Mouse (Mus musculus): Measurements from ENCODE around the gene Gm37240.

The Gm37240 gene

DNA sequence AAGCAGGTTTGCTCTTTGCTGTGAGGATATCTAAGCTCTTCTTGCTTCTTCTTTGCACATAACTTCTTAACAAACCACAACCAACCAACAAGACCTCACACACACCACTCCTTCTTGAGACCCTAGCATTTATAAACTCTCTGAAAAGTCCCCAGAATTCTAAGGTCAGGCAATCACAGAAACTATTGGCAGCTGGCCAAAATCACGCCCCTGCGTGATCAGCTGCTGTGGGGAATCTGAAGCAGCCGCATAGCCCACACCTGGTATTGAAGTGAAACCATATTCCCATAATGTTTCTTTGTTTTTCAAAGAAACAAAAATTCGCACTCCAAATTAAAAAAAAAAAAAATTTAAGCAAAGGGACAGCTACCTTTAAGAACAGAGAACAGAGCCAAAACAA, 141.2 kb downstream of the Gm37240 start:
- DNase-seq = no peak

DNA sequence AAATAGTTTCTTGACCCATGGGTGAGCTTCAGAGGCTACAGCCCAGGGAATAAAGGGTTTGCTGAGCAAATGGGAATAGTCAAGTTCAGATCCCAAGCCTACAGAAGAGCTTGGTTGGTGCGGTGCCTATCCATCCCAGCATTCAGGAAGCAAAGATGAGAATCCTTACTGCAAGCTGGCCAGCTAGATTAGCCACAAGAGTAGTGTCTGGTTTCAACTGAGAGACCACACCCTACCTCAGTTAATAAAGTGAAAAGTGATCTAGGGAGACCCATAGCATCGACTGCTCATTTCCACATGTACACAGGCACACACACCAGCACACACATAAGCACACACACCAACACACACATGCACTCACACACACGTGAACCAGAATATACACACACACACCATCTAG, 145.6 kb downstream of the Gm37240 start:
- DNase-seq = no peak

DNA sequence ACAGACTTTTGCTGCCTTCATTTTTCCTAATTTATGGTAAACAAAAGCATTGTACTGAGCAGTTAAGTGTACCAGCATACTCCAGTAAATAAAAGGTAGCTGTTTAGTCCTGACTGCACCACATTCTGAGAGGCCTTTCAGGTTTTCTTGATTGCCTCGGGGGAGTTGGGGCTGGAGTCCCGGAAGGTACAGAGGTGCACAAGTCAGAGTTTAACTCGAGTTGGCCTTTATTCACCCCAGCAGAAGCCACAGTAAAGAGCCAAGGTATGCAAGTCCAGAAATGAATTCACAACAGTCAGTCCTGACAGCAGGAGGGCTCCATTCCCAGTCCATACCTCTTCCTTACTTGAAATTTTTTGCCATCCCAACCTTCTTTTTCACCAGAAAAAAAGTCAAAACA, 148.7 kb downstream of the Gm37240 start:
- DNase-seq = no peak

DNA sequence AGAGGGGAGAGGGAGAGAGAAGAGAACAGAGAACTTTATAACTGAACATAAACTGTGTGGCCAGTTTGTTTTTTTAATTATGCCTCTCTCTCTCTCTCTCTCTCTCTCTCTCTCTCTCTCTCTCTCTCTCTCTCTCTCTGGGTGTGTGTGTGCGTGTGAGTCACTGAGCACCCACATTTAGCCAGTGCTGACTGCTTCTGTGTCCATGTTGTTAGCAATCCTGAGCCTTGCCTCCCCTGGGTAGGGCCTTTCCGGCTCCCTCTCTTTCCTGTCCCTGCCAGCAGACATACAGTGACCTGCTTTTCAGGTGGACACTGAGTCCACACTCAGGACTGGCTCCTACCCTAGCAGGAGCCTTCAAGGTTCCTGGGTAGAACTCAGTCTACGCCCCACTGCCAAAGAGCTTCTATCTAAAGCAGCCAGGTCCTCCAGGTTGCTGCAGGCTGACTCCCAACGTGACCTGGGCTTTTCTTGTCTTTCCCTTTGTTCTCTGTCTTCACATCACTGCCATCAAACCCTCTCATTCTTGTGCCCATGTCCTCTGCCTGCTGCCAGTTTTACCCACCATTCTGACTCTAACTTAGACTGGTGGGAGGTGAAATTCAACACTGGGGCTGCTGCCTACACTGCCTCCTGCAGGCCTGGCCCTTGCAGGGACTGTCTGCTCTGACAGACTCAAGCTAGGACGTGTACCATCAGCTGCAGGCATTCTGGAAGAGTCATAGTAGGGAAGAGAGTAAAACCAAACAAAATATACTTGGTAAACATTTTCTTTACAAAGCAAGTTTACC, 153.2 kb downstream of the Gm37240 start:
- DNase-seq = no peak

DNA sequence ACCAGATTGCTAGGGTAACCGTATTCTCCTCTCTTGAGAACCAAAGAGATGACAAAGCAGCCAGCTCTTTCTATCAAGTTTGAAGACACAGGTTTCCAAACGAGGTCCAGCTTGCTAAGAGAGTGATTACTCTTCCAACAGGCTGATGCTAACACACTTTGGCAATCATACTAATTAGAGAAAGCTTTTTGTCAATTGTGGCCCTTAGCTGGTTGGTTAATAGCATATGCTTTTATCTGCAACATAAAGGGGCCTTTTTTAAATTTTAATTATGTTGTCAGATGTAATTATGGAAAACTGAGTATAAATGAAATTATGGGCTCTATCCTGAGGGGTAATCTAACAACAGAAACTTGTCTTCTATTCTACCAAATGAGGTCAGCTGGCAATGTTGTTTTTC, 160.1 kb downstream of the Gm37240 start:
- DNase-seq = no peak

DNA sequence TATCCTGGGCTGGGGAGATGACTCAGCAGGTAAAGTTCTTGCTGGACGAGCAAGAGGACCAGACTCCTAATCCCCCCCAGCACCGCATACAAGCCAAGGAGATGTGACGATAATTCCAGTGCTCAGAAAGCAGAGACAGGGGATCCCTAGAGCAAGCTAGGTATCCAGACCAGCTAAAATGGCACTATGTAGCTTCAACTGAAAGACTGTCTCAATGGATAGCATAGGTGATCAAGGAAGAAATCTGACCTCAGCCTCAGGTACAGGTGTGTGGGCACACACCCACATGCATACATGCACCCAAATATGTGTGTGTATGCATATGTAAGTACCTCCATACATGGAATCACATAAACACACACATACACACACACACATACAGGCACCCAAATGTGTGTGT, 161.3 kb downstream of the Gm37240 start:
- no peak for DNase-seq

DNA sequence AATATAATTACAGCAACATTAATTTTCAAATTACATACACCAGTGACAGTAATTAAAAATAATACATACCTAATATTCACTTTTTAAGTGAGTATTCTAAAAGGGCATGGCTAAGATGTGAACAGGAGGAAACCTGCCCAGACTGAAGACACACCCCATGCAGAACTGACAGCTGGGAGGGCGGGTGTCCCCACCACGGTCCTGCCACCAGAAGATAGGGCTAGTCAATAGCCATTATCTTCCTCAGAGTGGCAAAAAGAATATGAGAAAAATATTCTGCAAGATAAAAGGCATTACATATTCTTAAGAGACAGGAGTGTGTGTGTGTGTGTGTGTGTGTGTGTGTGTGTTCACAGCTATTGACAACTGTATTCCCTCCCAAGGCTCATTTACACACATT, 162.2 kb downstream of the Gm37240 start:
- DNase-seq = no peak

DNA sequence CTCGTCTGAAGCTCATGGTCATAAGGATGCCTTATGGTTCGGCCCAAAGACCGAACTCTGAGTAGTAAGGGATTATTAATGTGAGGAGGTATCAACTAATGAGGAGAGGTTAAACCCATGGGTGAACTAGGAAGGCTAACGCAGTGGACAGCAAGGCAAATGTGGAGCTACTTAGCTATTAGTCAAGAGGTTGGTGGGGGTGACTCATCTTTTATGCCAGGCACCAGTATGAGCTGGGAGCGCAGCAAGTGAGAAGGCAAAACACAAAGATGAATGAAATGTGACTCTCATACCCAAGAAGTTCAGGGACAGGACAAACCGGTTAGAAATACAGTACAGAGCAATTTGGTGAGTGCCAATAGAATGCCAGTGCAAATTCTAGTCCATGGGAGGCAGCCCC, 164.7 kb downstream of the Gm37240 start:
- no peak for DNase-seq

DNA sequence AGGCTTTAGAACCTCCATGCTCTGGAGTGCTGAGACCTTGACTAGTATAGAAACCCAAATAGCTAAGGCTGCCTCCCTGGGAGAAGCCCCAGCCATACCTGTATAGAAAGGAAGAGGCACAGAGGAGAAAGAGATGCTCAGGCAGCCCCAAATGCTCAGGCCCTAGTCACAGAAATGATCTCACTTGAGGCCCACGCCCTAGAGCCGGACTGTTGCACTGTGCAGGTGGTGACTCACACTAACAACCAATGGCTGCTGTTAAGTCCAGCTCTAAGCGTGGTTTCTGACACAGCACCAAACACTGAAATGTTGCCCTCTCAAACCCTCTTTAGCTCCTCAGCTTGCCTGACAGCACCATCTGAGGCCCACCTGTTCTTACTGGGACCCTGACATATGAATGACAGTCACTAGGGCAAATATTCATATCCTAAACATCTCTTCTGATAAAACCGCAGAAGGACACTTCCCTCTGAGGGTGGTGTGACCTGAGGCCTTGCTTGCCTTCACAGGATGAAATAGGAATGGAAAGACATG, 171.5 kb downstream of the Gm37240 start:
- DNase-seq = no peak

DNA sequence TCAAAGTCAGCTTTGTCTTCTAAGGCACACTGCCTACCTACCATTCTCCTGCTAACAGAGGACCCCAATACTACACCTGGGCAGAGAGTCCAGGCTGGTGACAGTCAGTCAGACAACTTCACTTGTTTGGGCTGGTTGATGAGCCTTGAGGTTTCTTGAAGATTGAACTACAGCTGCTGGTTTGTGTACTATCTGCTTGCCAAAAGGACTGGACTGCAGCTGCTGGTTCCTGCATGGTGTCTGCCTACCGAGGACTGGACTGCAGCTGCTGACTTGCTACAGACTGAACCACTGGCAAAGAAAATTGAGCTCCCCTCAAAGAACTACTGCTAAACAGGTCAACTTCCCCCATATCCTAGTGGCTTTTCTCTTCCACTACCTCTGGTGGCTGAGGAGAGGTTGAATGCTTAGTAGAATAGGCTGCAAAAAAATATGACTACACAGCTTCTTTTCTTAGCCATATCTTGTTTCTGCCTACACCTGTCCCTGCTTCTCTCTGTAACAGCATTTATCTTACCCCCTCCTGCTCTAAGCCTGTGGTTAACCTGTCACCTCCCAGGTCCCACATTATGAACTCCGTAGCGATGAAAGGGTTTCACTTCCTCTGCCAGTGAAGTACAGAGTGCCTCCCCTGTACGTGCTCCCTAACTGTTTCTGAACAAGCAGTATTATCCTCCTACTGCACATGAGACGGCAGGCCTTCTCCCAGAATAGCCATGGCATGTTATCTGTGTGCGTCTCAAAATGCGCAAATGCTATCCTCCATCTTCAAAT, 173.2 kb downstream of the Gm37240 start:
- no peak for DNase-seq

DNA sequence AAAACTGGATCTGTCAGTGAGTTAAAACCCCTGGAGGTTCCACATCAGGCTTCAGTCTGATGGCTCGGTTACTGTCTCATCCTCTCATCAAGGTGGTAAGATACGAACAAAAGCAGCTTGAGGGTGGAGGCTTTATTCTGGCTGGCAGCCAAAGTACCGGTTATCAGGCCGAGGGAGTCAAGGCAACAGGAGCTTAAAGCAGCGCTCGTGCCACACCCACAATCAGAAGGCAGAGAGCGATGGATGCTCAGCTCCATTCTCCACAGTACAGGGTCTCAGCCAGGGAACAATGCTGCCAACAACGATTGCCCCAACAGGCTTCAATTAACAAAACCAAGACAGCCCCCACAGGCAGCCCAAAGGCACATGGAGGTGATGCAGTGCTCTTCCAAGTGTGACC, 176.6 kb downstream of the Gm37240 start:
- DNase-seq = no peak

DNA sequence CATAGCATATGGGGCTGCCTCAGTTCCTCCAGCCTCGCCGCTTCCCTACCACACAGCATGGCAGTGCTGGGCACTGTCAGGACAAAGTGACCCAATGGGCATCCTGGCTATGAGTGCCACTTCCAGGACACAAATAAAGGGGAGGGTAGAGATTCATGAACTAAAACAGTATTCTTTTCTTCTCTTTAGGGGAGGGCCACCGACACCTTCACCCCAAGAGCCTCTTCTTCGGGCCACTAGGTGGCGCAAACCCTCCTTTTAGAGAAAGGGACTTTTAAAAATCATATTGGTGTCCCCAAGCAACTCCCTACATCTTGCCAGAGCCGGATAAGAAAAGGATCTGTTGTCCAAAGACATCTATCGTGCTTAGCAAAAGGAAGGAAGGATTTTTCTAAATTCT, 179.9 kb downstream of the Gm37240 start:
- DNase-seq = peak in 1 of 2 experiments; percentile 37

DNA sequence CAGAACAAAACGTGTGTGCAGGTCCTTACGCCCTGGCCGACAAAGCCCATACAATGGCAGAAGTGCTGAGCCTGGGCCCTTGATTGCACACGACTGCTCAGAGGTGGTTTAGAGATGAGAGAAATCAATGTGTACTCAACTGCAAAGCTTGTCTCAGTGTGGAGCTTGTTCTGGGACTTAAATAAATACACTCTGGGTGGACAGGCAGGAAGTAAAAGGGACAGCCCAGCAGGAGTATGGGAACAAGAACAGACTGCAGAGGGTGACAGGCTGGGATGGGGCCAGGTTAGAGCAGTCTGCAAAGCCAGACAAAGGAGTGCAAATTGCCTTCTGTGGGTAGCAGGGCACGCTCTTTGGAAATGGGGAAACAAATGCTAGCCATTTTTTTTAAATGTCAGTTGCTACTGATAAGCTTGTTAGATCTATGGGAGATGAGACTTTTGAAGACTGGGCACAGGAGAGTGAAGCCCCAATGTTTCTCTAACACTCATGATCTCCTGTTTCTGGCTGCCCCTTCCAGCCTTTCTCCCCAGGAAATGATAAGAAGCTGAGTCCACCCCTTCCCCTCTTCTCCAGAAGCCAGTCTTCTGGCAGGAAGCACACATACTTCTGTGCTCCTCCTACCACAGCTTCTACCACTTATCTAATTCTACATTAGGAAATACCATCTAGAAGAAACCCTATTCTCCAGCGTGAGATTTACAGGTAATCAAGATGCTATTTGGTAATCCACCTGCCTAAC, 184.0 kb downstream of the Gm37240 start:
- DNase-seq = no peak

DNA sequence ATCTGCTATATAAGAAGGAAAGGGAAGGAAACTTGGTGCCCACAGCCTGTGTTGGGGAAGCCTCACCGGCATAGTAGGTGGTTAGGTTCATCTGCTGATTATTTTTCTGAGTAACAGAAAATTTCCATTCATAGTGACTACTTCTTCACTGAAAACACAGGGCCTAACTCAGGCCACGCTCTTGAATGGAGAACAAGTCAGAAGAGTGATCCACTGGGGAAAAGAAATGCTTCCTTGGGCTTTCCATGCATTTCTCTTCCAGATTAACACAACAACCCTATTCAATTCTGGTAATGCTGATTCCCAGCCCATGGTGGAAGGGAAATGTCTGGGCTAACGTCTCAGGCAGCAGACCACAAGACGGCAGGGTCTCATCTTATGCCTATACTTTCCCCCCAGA, 188.8 kb downstream of the Gm37240 start:
- DNase-seq = no peak

DNA sequence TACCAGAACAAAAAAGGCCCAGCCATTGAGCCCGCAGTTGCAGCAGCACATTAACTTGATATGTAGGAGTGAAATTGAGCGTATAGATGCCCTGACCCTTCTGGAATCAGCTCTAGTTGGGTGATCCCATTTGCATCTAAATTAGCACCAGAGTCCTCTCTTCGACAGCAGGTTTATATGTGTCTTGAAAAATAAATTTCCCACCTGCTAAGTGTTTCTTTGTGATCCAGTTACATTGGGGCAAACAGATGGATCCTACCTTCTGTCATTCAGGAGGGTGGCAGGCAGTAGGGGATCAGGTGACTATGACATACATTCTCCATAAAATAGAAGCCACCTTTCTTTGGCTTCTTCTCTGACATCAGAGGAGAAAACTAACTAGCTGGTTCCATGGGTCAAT, 192.3 kb downstream of the Gm37240 start:
- no peak for DNase-seq

DNA sequence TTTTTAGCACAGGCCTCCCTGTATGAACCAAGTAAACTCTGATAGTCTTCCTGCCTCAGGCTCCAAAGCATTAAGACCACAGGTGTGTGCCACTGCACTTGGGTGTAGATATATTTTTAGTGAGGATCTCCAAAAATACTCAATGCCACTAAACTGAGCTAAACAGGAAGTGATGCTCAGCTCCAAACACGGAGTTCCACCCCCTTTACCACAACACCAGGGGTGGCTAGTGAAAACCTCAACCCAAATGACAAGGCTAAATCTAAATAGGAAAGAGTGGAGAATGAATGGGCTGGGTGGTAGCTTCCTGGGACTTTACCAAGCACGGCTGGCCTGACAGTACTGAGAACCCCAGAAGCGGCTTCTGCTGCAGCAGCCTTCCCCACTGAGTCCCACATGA, 194.3 kb downstream of the Gm37240 start:
- no peak for DNase-seq

DNA sequence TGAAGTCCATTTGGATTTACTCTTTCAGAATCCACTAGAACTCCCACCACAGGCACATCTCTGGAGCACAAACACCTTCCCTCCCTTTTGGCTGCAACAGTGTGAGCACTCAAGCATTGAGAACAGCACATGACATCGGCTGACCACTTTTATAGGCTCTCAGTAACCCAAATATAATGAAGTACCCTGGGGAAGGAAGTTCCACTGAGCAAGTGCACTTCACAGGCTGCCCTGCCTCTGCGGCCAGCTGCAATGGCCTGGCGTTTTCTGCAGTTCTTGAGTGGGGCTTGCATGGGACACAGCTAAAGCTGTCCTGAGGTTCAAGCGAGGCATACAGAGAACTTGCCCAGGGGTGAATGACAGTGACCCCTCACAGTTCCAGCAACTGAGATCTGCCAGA, 196.2 kb downstream of the Gm37240 start:
- no peak for DNase-seq

DNA sequence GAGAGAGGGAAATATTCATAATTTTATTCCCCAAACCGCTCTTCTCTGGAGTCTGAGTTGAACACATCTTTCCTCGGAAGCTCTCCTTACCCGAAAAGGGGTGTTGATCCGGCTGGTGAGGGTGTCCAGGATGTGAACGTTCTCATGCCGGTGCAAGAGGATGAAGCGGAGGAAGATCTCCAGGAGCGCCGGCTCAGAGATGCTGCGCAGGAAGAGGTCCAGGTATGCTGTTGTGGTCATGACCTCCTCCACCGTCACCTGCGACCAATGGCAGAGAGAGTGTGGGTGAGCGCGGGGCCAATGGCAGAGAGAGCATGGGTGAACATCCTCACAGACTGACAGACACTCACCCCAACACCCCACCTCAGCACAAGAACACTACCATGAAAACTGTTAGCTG, 199.0 kb downstream of the Gm37240 start:
- no peak for DNase-seq

DNA sequence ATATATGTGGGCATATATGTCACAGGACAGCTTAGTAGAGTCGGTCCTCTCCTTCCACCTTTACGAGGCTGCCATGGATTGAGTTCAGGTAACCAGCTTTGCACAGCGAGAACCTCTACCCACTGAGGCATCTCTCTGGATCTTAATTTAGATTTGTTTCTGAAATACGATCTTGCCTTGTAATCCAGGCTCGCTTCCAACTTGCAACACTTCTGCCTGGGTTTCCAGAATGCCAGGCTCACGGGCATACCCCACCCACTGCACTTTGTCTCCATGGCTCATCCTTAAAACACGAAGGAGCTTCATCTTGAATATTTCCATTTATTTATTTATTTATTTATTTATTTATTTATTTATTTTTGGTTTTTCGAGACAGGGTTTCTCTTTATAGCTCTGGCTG, 202.0 kb downstream of the Gm37240 start:
- no peak for DNase-seq

DNA sequence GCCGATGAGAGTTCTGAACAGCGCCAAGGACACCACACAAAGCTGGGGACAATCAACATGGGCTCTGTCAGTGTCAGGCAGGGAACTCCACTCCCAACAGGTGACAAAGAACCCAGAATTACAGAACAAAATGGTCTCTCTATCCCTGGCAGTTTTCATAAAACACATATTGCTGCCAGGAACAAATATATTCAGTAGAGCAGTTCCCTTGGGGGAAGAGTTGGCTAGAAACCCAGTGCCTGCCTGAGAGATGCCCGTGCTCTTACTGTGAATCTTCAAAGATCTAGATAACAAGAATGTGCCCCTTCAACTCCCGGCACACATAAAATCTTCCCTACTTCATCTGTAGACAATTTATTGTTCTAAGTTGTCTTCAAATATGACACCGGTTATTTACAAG, 203.7 kb downstream of the Gm37240 start:
- DNase-seq = no peak

DNA sequence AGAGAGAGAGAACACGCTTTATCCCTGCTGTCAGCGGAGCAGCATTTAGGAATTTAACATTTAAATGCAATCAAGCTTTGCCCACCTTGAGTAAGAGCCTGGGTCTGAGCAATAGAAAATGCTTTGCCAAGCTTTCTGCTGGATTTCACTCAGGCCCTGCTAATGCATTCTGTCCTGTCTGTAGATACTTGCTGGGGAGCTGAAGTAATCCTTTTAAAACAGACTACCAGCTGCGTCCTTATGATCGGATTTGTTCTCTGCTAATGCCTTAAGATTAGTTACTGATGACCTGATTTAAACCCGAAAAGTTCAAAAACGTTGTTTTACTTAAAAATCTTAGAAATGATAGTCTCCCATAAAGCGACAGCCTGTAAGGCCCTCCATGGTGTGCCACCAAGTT, 206.2 kb downstream of the Gm37240 start:
- DNase-seq = no peak

DNA sequence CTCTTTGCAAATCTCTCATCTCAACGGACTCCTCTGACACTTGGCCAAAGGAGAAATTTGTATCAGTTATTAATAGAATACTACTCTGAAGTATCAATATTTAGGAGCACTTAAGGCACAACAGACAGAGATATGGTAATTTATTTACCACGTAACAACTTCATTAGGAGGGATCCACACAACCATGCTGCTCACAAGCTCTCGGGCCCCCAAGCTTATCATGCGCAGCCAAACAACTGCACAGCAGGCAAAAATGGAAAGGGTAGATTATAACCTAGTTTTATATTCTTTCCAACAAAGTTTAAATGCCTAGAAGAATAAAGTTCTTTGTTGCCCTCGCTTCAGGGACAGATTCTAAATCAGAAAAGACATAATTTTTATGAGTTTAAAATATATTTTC, 207.4 kb downstream of the Gm37240 start:
- no peak for DNase-seq

DNA sequence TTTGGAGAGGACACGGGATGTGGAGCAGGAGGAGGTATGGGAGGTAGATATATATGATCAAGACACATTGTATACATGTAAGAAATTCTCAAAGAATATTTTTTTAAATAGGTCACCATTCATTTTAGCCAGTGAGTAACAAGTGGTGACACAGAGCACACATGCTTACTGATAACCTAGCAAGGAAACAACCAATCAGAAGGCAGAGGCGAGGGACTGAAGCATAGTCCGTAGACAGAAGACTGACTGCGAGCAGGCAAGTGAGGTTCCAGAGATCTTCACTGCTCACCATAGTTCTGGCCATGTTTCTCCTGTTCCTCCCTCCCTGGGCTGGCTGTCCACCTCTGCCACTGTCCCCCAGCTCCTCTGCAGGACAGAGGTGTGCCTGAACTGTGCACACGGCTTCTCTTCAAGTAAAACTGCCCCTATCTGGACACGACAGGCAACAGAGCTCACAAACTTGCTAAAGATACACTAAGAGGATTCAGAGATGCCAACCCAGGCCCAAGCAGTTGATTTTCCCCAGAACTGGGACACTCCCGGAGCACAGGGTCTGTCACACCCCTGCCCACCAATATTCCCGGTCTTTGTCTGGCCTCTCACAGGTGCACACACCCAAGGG, 207.9 kb downstream of the Gm37240 start:
- no peak for DNase-seq
